Mouse (Mus musculus): ENCODE measurements around the gene Fuca1. TPM values are rescaled to one million over a fixed set of nuclear protein-coding genes. Genes with fewer than 3 reads are reported as not detected.
A peak's percentile ranks its signal among the peaks of the same experiment; 100 is the strongest.
"Not testable (repeated sequence)": the region's sequence is repeated elsewhere in the genome, so short reads cannot be mapped to it uniquely, and the experiment has no call there.

The Fuca1 gene
- total RNA-seq, 2 experiments from 2014 or later: 34.9 to 37.9 TPM

GRCm38 (mm10) chr4:135929405-135929804, 8.9 kb downstream of the Fuca1 start:
- no peak for DNase-seq (ENCODE audit: extremely low spot score in 1 of 2, low spot score in 2 of 2)
- no peak for TF ChIP-seq CTCF (IDR thresholded peaks at IDR 0.05)
- Histone ChIP-seq H3K4me3 (no peak overlapping the region), H3K27ac (no peak overlapping the region)
- intact Hi-C loops (cut with DNase I): loop anchor here (10.0 kb wide), 1 partner anchor 435 kb away; the partner anchor contains the start of genes Nipal3 and Stpg1

GRCm38 (mm10) chr4:135929828-135930227, 9.3 kb downstream of the Fuca1 start:
- no peak for TF ChIP-seq CTCF (IDR thresholded peaks at IDR 0.05)
- intact Hi-C loops (cut with DNase I): loop anchor here (5.0 to 10.0 kb wide), 2 partner anchors 38 to 435 kb away; partner anchors contain the start of genes Nipal3 and Stpg1
- DNase-seq (ENCODE audit: extremely low spot score in 1 of 2, low spot score in 2 of 2): no peak
- Histone ChIP-seq H3K27ac (no peak overlapping the region), H3K4me3 (no peak overlapping the region)

GRCm38 (mm10) chr4:135930239-135930638, 9.7 kb downstream of the Fuca1 start:
- no peak for DNase-seq (ENCODE audit: extremely low spot score in 1 of 2, low spot score in 2 of 2)
- Histone ChIP-seq H3K27ac (no peak overlapping the region), H3K4me3 (no peak overlapping the region)
- intact Hi-C loops (cut with DNase I): loop anchor here (5.0 kb wide), 1 partner anchor 38 kb away; no protein-coding TSS in a partner anchor
- no peak for TF ChIP-seq CTCF (IDR thresholded peaks at IDR 0.05)

GRCm38 (mm10) chr4:135931832-135932231, 11.3 kb downstream of the Fuca1 start:
- Histone ChIP-seq H3K4me3 (no peak overlapping the region), H3K27ac (no peak overlapping the region)
- DNase-seq (ENCODE audit: extremely low spot score in 1 of 2, low spot score in 2 of 2): no peak
- intact Hi-C loops (cut with DNase I): loop anchor here (5.0 kb wide), 1 partner anchor 40 kb away; no protein-coding TSS in a partner anchor
- TF ChIP-seq CTCF (IDR thresholded peaks at IDR 0.05): peak; percentile 63

- intact Hi-C loops (cut with DNase I): loop anchor here (5.0 kb wide), 1 partner anchor 43 kb away; no protein-coding TSS in a partner anchor
- DNase-seq (ENCODE audit: extremely low spot score in 1 of 2, low spot score in 2 of 2): no peak
- Histone ChIP-seq H3K27ac (no peak overlapping the region), H3K4me3 (no peak overlapping the region)
- TF ChIP-seq CTCF (IDR thresholded peaks at IDR 0.05): no peak
Measured at GRCm38 (mm10) chr4:135934708-135935500, 14.4 kb downstream of the Fuca1 start.

GRCm38 (mm10) chr4:135935502-135935901, 15.0 kb downstream of the Fuca1 start:
- no peak overlapping the region for H3K27ac ChIP-seq
- DNase-seq (ENCODE audit: extremely low spot score in 1 of 2, low spot score in 2 of 2): no peak
- intact Hi-C loops (cut with DNase I): no loop called here

GRCm38 (mm10) chr4:135938858-135939257, 18.3 kb downstream of the Fuca1 start:
- no peak for DNase-seq (ENCODE audit: extremely low spot score in 1 of 2, low spot score in 2 of 2)
- intact Hi-C loops (cut with DNase I): no loop called here
- TF ChIP-seq CTCF (IDR thresholded peaks at IDR 0.05): no peak

More at GRCm38 (mm10) chr4:135935502-135935901, 15.0 kb downstream of the Fuca1 start:
- TF ChIP-seq CTCF (IDR thresholded peaks at IDR 0.05): no peak
- no peak overlapping the region for H3K4me3 ChIP-seq

GRCm38 (mm10) chr4:135941026-135941425, 20.5 kb downstream of the Fuca1 start:
- peak; percentile 43 for TF ChIP-seq CTCF (IDR thresholded peaks at IDR 0.05)
- H3K27ac ChIP-seq; H3K4me3 ChIP-seq; intact Hi-C loops (cut with DNase I); DNase-seq (ENCODE audit: extremely low spot score in 1 of 2, low spot score in 2 of 2): not testable (repeated sequence)

More at GRCm38 (mm10) chr4:135938858-135939257, 18.3 kb downstream of the Fuca1 start:
- no peak overlapping the region for H3K27ac ChIP-seq
- no peak overlapping the region for H3K4me3 ChIP-seq

- intact Hi-C loops (cut with DNase I): no loop called here
- no peak overlapping the region for H3K27ac ChIP-seq
- TF ChIP-seq CTCF (IDR thresholded peaks at IDR 0.05): no peak
Measured at GRCm38 (mm10) chr4:135942193-135942592, 21.7 kb downstream of the Fuca1 start.

GRCm38 (mm10) chr4:135943389-135943788, 22.9 kb downstream of the Fuca1 start:
- no peak for DNase-seq (ENCODE audit: extremely low spot score in 1 of 2, low spot score in 2 of 2)
- Histone ChIP-seq H3K4me3 (no peak overlapping the region), H3K27ac (no peak overlapping the region)
- intact Hi-C loops (cut with DNase I): no loop called here
- TF ChIP-seq CTCF (IDR thresholded peaks at IDR 0.05): no peak

More at GRCm38 (mm10) chr4:135942193-135942592, 21.7 kb downstream of the Fuca1 start:
- no peak overlapping the region for H3K4me3 ChIP-seq
- no peak for DNase-seq (ENCODE audit: extremely low spot score in 1 of 2, low spot score in 2 of 2)

- TF ChIP-seq CTCF (IDR thresholded peaks at IDR 0.05): no peak
- H3K27ac ChIP-seq: peak overlapping the region; percentile 81
- intact Hi-C loops (cut with DNase I): loop anchor here (2.0 kb wide), 1 partner anchor 25 kb away; the partner anchor contains the start of gene Fuca1
Measured at GRCm38 (mm10) chr4:135945706-135946105, 25.2 kb downstream of the Fuca1 start.

GRCm38 (mm10) chr4:135946278-135946658, 25.7 kb downstream of the Fuca1 start, which contains the start of gene Hmgcl:
Gene Hmgcl (plus strand): TSS chr4:135946448.
- DNase-seq (ENCODE audit: extremely low spot score in 1 of 2, low spot score in 2 of 2): peak; percentile 94 to 95
- intact Hi-C loops (cut with DNase I): loop anchor here (2.0 kb wide), 1 partner anchor 25 kb away; the partner anchor contains the start of gene Fuca1
- Histone ChIP-seq H3K27ac (peak within 1 kb of the TSS; percentile 81), H3K4me3 (peak within 1 kb of the TSS; percentile 91)
- no peak for TF ChIP-seq CTCF (IDR thresholded peaks at IDR 0.05)

More at GRCm38 (mm10) chr4:135945706-135946105, 25.2 kb downstream of the Fuca1 start:
- H3K4me3 ChIP-seq: no peak overlapping the region; the same call in 1 of the 2 replicates
- DNase-seq (ENCODE audit: extremely low spot score in 1 of 2, low spot score in 2 of 2): no peak

Data from left cerebral cortex, adult 2 months (tissue).